Mouse (Mus musculus) testis, adult 2 months (tissue): ENCODE data around the gene Neurl2.

Experiments used
- CTCF ChIP-seq: fragments of 200-500 bp; IDR thresholded peaks from 2 replicates; pipeline ENCODE4 v1.5.1; 2012; ENCODE audit warnings: low read depth, mild to moderate bottlenecking, inconsistent platforms, low read length, moderate library complexity; ENCODE audit not compliant: control insufficient read depth, insufficient read depth, insufficient replicate concordance
- POLR2A ChIP-seq: fragments of 200-500 bp; IDR thresholded peaks from 2 replicates; pipeline ENCODE4 v1.6.1; 2012; ENCODE audit warnings: low read depth, mild to moderate bottlenecking, inconsistent platforms, low read length, moderate library complexity; ENCODE audit not compliant: control insufficient read depth

DNA sequence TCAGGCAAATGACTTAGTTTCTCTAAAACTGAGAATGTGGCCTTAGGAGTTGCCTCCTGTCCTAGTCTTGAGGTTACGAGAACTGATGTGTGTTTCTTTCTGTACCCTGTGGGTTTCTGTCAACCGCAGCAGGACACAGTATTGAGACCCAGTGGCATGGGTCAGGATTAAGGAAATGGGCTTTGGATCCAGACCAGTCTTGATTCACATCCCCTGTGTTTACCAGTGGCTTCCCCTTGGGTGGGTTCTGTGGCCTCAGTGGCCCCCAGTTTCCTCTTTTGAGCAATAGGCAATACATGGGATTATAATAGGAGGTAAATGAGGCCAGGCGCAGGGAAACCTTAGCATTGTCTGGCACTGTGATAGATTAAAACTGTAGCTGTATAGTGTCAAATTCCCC is 46.2 kb downstream of the Neurl2 start:
- TF ChIP-seq CTCF (no peak), POLR2A (no peak)
